Mouse (Mus musculus) embryonic facial prominence, embryonic 13.5 days (tissue): ENCODE measurements around the gene F12. TPM values are rescaled to one million over a fixed set of nuclear protein-coding genes. Genes with fewer than 3 reads are reported as not detected.

ENCODE experiments used
- microRNA-seq: library from miRNA; unstranded; fragments of <30 nt; microRNA quantifications from one replicate; pipeline ENCODE4, GENCODE M21; 2016
- polyA plus RNA-seq: library from polyadenylated mRNA; unstranded; fragments of >200 nt; fragmentation: Nextera tagmentation; extraction: Ambion mirVana; gene quantifications from 2 replicates; pipeline ENCODE4 v1.2.1, GENCODE M21; 2015

The F12 gene
- polyA plus RNA-seq, 1 experiment from 2014 or later, result 0.24 TPM

Small RNA genes within 50 kb of the gene (microRNA-seq; reads per million reads assigned to microRNA genes)
- not detected for gene Mir6943

Other genes starting within 250 kb of the F12 start
- 77.2 and 83.0 TPM in 2 replicates for gene Nsd1, start 217.0 kb downstream of the F12 start, polyA plus RNA-seq
- gene Prelid1, start 106.3 kb downstream of the F12 start, polyA plus RNA-seq, result 369 and 402 TPM in 2 replicates
- 104 and 112 TPM in 2 replicates for gene Rab24, start 104.8 kb downstream of the F12 start, polyA plus RNA-seq
- gene Mxd3, start 97.0 kb downstream of the F12 start, polyA plus RNA-seq, result 41.4 and 51.0 TPM in 2 replicates
- gene Lman2, start 64.0 kb downstream of the F12 start, polyA plus RNA-seq, result 89.3 and 93.1 TPM in 2 replicates
- 1.4 TPM in 2 replicates for gene Rgs14, start 57.1 kb downstream of the F12 start, polyA plus RNA-seq
- gene Slc34a1, start 28.6 kb downstream of the F12 start, polyA plus RNA-seq, result not detected in 2 replicates
- gene Pfn3, start 11.6 kb downstream of the F12 start, polyA plus RNA-seq, result not detected in 2 replicates
- 36.4 and 45.3 TPM in 2 replicates for gene Grk6, start 18.3 kb upstream of the F12 start, polyA plus RNA-seq
- 0.96 and 1.2 TPM in 2 replicates for gene Prr7, start 37.5 kb upstream of the F12 start, polyA plus RNA-seq
- gene Dbn1, start 61.3 kb upstream of the F12 start, polyA plus RNA-seq, result 275 and 276 TPM in 2 replicates
- 105 and 119 TPM in 2 replicates for gene Pdlim7, start 86.9 kb upstream of the F12 start, polyA plus RNA-seq
- gene Dok3, start 102.5 kb upstream of the F12 start, polyA plus RNA-seq, result 2.3 and 2.8 TPM in 2 replicates
- gene Ddx41, start 109.9 kb upstream of the F12 start, polyA plus RNA-seq, result 73.0 and 80.0 TPM in 2 replicates
- gene Fam193b, start 144.3 kb upstream of the F12 start, polyA plus RNA-seq, result 47.4 and 49.9 TPM in 2 replicates
- 158 and 177 TPM in 2 replicates for gene Tmed9, start 146.9 kb upstream of the F12 start, polyA plus RNA-seq
- 34.3 and 35.1 TPM in 2 replicates for gene B4galt7, start 173.1 kb upstream of the F12 start, polyA plus RNA-seq
- 76.3 and 76.5 TPM in 2 replicates for gene Caml, start 196.2 kb upstream of the F12 start, polyA plus RNA-seq
- 43.2 and 44.3 TPM in 2 replicates for gene Ddx46, start 208.2 kb upstream of the F12 start, polyA plus RNA-seq